Mouse (Mus musculus) mesoderm, embryonic 11.5 days (tissue): ENCODE results near the gene Ankrd12.

Experiments
- DNase-seq: peaks from one replicate; pipeline ENCODE4 v3.0.0-alpha.2; 2012; ENCODE audit warnings: low read depth, low spot score

Ankrd12 gene

GRCm38 (mm10) chr17:65930158-65930826 is 146.6 kb downstream of the Ankrd12 start:
- DNase-seq: no peak

DNA sequence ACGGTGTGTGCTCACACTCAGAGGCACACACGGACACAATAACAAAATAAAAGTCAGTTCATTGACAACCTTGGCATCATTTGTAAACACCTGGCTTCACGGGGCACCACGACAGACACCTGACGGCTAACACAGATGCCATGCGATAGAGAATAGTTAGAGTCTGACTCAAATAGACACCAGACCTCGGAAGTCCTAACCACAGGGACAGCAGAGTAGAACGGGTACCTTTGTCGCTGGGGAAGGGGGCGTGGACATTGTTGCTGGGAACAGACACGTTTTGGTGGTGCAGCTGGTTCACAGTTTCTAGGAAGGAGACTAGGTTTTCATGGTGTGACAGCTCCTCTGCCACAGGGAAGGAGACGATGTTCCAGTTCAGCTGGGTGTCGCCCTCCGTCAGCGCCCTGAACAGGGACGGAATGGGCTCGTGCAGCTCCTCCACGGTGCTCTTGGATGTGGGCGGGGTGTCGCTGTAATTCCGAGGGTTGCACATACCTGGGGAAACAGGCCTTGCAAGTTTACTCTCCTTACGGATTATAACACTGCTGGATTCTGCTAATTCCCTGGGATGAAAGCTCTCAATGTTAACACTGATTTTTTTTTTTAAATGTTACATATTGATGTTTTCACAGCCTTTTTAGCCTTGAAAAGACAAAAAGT is 147.4 kb downstream of the Ankrd12 start:
- DNase-seq: no peak

GRCm38 (mm10) chr17:65927077-65927476 is 149.8 kb downstream of the Ankrd12 start:
- DNase-seq: no peak

DNA sequence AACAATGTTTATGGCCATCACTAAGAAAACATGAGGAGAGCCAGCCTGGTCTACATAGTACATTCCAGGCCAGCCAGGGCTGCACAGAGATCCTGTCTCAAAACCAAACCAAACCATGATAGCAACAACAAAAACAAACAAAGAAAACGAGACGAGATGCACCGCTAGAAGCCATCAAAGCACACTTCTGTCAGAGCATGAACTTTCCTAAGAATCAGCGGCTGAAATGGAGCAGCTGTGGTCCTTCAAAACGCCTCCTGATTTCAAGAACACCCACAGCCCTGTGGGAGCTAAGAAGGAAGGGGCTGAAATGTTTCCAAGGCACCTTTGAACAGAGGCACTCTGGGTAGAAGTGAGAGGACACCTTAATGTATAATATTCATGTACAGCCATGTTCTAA is 152.7 kb downstream of the Ankrd12 start:
- DNase-seq: no peak

DNA sequence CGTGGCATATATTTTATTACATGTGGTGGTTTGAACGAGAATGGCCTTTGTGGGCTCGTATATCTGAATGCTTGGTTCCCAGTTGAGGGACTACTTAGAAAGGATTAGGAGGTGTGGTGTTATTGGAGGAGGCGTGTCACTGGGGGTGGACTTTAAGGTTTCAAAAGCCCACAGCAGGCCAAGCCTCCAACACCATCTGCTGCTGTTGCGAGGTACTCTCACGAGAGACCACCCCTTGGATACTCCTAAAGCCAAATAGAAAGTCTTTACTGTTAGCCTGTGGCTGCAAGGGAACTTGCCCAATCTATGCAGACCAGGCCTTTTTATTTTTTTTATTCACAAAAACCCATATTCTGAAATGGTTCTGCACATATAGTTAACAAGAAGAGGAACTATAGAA is 154.9 kb downstream of the Ankrd12 start:
- no peak for DNase-seq

DNA sequence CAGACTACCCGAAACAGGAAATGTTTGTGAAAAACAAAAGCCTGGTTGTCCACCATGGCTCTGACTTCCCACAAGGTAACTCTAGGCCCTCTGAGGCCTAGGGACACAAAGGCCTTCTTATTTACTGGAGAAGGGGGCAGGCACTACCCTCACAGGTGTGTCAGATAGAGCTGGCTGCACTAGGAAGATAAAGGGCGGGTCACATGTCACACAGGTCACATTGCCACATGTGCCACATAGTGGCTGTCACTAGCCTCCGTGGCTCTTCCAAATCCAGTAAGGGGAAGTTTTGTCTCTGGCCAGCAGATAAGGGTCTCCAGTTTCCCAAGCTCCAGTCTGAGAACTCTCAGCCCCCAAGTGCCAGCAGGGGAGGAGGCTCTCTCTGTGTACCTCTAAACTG is 157.7 kb downstream of the Ankrd12 start:
- DNase-seq: no peak

- no peak for DNase-seq
Measured at GRCm38 (mm10) chr17:65916135-65916668, 160.7 kb downstream of the Ankrd12 start.
